Mouse (Mus musculus) left cerebral cortex, postnatal 36 days (tissue): ENCODE data around the gene Zfp598. TPM values are rescaled to one million over a fixed set of nuclear protein-coding genes. Genes with fewer than 3 reads are reported as not detected.

Source experiments
- total RNA-seq, 2 experiments: library from RNA; stranded (reverse); gene quantifications; 2 replicates each; pipeline ENCODE4 v1.2.3; 2021

The Zfp598 gene
- total RNA-seq, 2 experiments from 2014 or later: 30.5 to 45.1 TPM

Other genes with a start within 250 kb of the Zfp598 start
- 10 to 100 TPM; 26.7 to 30.3 TPM for gene Eci1, start 243.0 kb upstream of the Zfp598 start, total RNA-seq
- gene Dnase1l2, start 226.6 kb upstream of the Zfp598 start, total RNA-seq: 1 to 10 TPM; 3.2 to 7.2 TPM
- gene E4f1, start 199.4 kb upstream of the Zfp598 start, total RNA-seq: 10 to 100 TPM; 26.2 to 40.9 TPM
- gene Pgp, start 199.3 kb upstream of the Zfp598 start, total RNA-seq: 10 to 100 TPM; 60.4 to 75.1 TPM
- gene Bricd5, start 195.8 kb upstream of the Zfp598 start, total RNA-seq: 1 to 10 TPM in 1 of 2 experiments, under 1 TPM in 1; 0.86 to 1.1 TPM
- gene Mlst8, start 190.6 kb upstream of the Zfp598 start, total RNA-seq: 10 to 100 TPM; 35.1 to 35.8 TPM
- gene Caskin1, start 181.1 kb upstream of the Zfp598 start, total RNA-seq: 100 to 1,000 TPM; 110 to 140 TPM
- 10 to 100 TPM; 69.6 to 95.6 TPM for gene Traf7, start 141.7 kb upstream of the Zfp598 start, total RNA-seq
- 10 to 100 TPM; 51.0 to 51.3 TPM for gene Rab26, start 135.5 kb upstream of the Zfp598 start, total RNA-seq
- 10 to 100 TPM; 62.7 to 85.4 TPM for gene Pkd1, start 119.9 kb upstream of the Zfp598 start, total RNA-seq
- 100 to 1,000 TPM; 116 to 157 TPM for gene Tsc2, start 37.1 kb upstream of the Zfp598 start, total RNA-seq
- gene Nthl1, start 37.0 kb upstream of the Zfp598 start, total RNA-seq: 1 to 10 TPM; 4.2 to 6.6 TPM
- gene Slc9a3r2, start 19.4 kb upstream of the Zfp598 start, total RNA-seq: 10 to 100 TPM; 51.0 to 51.2 TPM
- gene Npw, start 11.2 kb upstream of the Zfp598 start, total RNA-seq: 1 to 10 TPM; 1.1 to 1.3 TPM
- 100 to 1,000 TPM; 179 to 200 TPM for gene Syngr3, start 20.3 kb downstream of the Zfp598 start, total RNA-seq
- gene Gfer, start 26.5 kb downstream of the Zfp598 start, total RNA-seq: 10 to 100 TPM; 18.2 TPM
- gene Noxo1, start 26.5 kb downstream of the Zfp598 start, total RNA-seq: 1 to 10 TPM; 2.1 to 2.9 TPM
- 10 to 100 TPM; 26.9 to 29.6 TPM for gene Tbl3, start 38.0 kb downstream of the Zfp598 start, total RNA-seq
- not detected for gene Rnf151, start 48.4 kb downstream of the Zfp598 start, total RNA-seq
- 100 to 1,000 TPM; 291 to 312 TPM for gene Rps2, start 48.4 kb downstream of the Zfp598 start, total RNA-seq
- 100 to 1,000 TPM; 193 to 210 TPM for gene Ndufb10, start 54.8 kb downstream of the Zfp598 start, total RNA-seq
- gene Rpl3l, start 58.1 kb downstream of the Zfp598 start, total RNA-seq: under 1 TPM; 0.39 to 0.57 TPM
- 10 to 100 TPM; 36.4 to 46.7 TPM for gene Msrb1, start 67.0 kb downstream of the Zfp598 start, total RNA-seq
- gene Hs3st6, start 83.3 kb downstream of the Zfp598 start, total RNA-seq: under 1 TPM; 0.36 to 0.44 TPM
- gene Meiob, start 134.6 kb downstream of the Zfp598 start, total RNA-seq: not detected
- gene Hagh, start 170.5 kb downstream of the Zfp598 start, total RNA-seq: 100 to 1,000 TPM; 134 to 153 TPM
- gene Fahd1, start 180.7 kb downstream of the Zfp598 start, total RNA-seq: 10 to 100 TPM; 18.0 to 20.5 TPM
- not detected for gene Igfals, start 196.3 kb downstream of the Zfp598 start, total RNA-seq
- 10 to 100 TPM; 31.4 to 34.8 TPM for gene Nubp2, start 216.7 kb downstream of the Zfp598 start, total RNA-seq
- 10 to 100 TPM; 56.4 to 63.7 TPM for gene Spsb3, start 217.0 kb downstream of the Zfp598 start, total RNA-seq
- 10 to 100 TPM; 47.4 to 60.0 TPM for gene Eme2, start 225.4 kb downstream of the Zfp598 start, total RNA-seq
- 10 to 100 TPM; 61.8 to 74.6 TPM for gene Mrps34, start 225.4 kb downstream of the Zfp598 start, total RNA-seq
- gene Nme3, start 226.8 kb downstream of the Zfp598 start, total RNA-seq: 10 to 100 TPM; 41.4 to 54.3 TPM